Mouse (Mus musculus) hindbrain, postnatal 0 days (tissue): ENCODE data around the gene Hs6st1. TPM values are rescaled to one million over a fixed set of nuclear protein-coding genes. Genes with fewer than 3 reads are reported as not detected.

ENCODE experiments used
- ATAC-seq: fragments of 200-750 bp; cut with Nextera tagmentation; 2 replicates; pipeline ENCODE4 v1.8.0; 2017; ENCODE audit warnings: mild to moderate bottlenecking, moderate TSS enrichment, moderate library complexity
- DNase-seq: peaks from one replicate; pipeline ENCODE4 v3.0.0-alpha.2; 2015; ENCODE audit warnings: low spot score
- H3K27ac ChIP-seq: fragments of 300-500 bp; sonication (generic); 2 replicates; pipeline ENCODE4 v1.5.1; 2014; ENCODE audit warnings: mild to moderate bottlenecking
- H3K27me3 ChIP-seq: fragments of 300-500 bp; sonication (generic); 2 replicates; pipeline ENCODE4 v1.6.1; 2014; ENCODE audit warnings: low read length, mixed read lengths; ENCODE audit not compliant: insufficient read depth
- H3K36me3 ChIP-seq: fragments of 300-500 bp; sonication (generic); 2 replicates; pipeline ENCODE4 v1.6.1; 2014; ENCODE audit warnings: low read length, mixed read lengths; ENCODE audit not compliant: insufficient read depth
- H3K4me1 ChIP-seq: fragments of 300-500 bp; sonication (generic); 2 replicates; pipeline ENCODE4 v1.6.1; 2014; ENCODE audit warnings: antibody characterized with exemption, low read length, mixed read lengths; ENCODE audit not compliant: insufficient read depth
- H3K4me2 ChIP-seq: fragments of 300-500 bp; sonication (generic); 2 replicates; pipeline ENCODE4 v1.6.1; 2014; ENCODE audit warnings: low read depth, mild to moderate bottlenecking, low read length, moderate library complexity, mixed read lengths
- H3K4me3 ChIP-seq: fragments of 300-500 bp; sonication (generic); 2 replicates; pipeline ENCODE4 v1.5.1; 2014; ENCODE audit warnings: low read length
- H3K9ac ChIP-seq: fragments of 300-500 bp; sonication (generic); replicated peaks from 2 replicates; pipeline ENCODE4 v1.6.1; 2014; ENCODE audit warnings: mild to moderate bottlenecking, low read length, moderate library complexity, mixed read lengths
- H3K9me3 ChIP-seq: fragments of 300-500 bp; sonication (generic); 2 replicates; pipeline ENCODE4 v1.6.1; 2016; ENCODE audit warnings: low read length, mixed read lengths
- CTCF ChIP-seq: IDR thresholded peaks from 2 replicates; pipeline ENCODE4 v1.5.1; 2016; ENCODE audit warnings: antibody characterized with exemption, control low read depth, low read depth
- WGBS: fragments of 180-500 bp; shearing (Covaris S2); extraction: QIAGEN DNeasy Blood & Tissue Kit; methylation state at CpG from one replicate; pipeline ENCODE4 v1.1.7; 2014; 5-methylcytosine and 5-hydroxymethylcytosine counted together
- polyA plus RNA-seq: library from polyadenylated mRNA; unstranded; fragments of >200 nt; fragmentation: Nextera tagmentation; extraction: Ambion mirVana; gene quantifications from 2 replicates; pipeline ENCODE4 v1.2.1, GENCODE M21; 2015
- total RNA-seq: library from RNA; depleted of rRNA; stranded (reverse); fragments of >200 nt; gene quantifications from 2 replicates; pipeline ENCODE4 v1.2.3, GENCODE M21; 2014

Gene Hs6st1
- total and polyA plus RNA-seq, 2 experiments from 2014 or later: 19.0 to 107 TPM

DNA sequence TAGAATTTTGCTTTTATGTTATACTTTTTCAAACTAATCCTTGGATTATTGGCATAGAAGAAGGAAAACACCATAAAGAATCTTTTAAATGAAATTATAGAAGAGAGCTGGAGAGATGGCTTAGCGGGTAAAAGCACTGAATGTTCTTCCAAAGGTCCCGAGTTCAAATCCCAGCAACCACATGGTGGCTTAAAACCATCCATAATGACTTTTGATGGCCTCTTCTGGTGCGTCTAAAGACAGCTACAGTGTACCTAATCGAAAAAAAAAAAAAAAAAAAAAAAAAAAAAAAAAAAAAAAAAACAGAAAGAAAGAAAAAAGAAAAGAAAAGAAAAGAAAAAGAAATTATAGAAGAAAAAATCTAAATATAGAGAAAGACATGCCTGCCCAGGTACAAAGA is 23.9 kb upstream of the Hs6st1 start:
- H3K4me2 ChIP-seq: no peak overlapping the region
- H3K36me3 ChIP-seq: no peaks in the 10 kb centered on the region
- ATAC-seq (no peak), DNase-seq (no peak)
- no peak overlapping the region for H3K9ac ChIP-seq
- no peak overlapping the region for H3K27ac ChIP-seq
- 92% methylated on average over 4 of the region's 4 CpGs for WGBS
- H3K9me3 ChIP-seq: peaks cover 4% of the 10 kb centered on the region; the same call in 1 of the 2 replicates
- no peaks in the 10 kb centered on the region for H3K4me1 ChIP-seq
- no peak for TF ChIP-seq CTCF
- no peaks in the 10 kb centered on the region for H3K27me3 ChIP-seq
- H3K4me3 ChIP-seq: no peak overlapping the region

DNA sequence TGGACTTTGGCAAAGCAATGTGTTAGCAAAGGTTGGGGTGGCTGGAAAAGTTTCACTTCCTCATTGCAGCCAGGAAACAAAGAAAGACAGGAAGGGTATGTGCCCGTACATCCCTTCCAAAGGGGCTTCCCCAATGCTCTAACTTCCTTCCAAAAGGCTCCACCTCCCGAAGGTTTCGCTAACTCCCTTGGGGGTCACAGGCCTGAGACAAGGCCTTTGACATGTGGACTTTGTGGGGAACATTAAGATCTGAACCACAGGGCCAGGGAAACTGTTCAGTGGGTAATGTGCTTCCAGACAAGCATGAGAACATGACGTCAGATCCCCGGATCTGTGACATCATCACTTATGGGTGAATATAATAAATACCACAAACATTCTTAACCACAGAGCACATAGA is 15.5 kb upstream of the Hs6st1 start:
- no peak for ATAC-seq
- H3K36me3 ChIP-seq: no peaks in the 10 kb centered on the region
- no peak overlapping the region for H3K4me3 ChIP-seq

DNA sequence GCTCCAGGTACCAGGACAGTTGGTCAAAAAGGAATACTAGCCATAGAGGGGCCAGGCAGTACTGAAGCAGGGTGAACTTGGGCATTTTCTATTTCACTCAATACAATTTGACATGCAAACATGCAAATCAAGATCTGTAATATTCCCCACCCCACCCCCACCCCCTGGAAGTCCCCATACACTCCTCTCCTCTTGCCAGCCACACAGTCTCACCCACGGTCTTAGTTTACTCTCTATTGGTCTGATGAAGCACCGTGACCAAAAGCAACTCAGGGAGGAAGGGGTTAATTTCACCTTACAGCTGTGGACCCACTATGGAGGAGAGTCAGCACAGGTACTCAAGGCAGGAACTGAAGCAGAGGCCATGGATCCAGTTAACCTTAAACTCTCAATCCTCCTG is 14.6 kb upstream of the Hs6st1 start:
- DNase-seq (no peak), ATAC-seq (no peak)
- no peak overlapping the region for H3K27ac ChIP-seq
- no peaks in the 10 kb centered on the region for H3K9me3 ChIP-seq
- no peaks in the 10 kb centered on the region for H3K4me1 ChIP-seq
- no peak overlapping the region for H3K4me3 ChIP-seq
- no peak overlapping the region for H3K4me2 ChIP-seq
- no peak overlapping the region for H3K9ac ChIP-seq
- H3K27me3 ChIP-seq: no peaks in the 10 kb centered on the region
- TF ChIP-seq CTCF: no peak
- 97% methylated on average over 2 of the region's 2 CpGs for WGBS
- no peaks in the 10 kb centered on the region for H3K36me3 ChIP-seq

More for the DNA sequence above, 15.5 kb upstream of the Hs6st1 start:
- TF ChIP-seq CTCF: no peak
- Histone ChIP-seq H3K4me2 (no peak overlapping the region), H3K9ac (no peak overlapping the region), H3K9me3 (no peaks in the 10 kb centered on the region), H3K27me3 (no peaks in the 10 kb centered on the region), H3K4me1 (no peaks in the 10 kb centered on the region), H3K27ac (no peak overlapping the region)
- DNase-seq: no peak
- WGBS: 92% methylated on average over 5 of the region's 5 CpGs

DNA sequence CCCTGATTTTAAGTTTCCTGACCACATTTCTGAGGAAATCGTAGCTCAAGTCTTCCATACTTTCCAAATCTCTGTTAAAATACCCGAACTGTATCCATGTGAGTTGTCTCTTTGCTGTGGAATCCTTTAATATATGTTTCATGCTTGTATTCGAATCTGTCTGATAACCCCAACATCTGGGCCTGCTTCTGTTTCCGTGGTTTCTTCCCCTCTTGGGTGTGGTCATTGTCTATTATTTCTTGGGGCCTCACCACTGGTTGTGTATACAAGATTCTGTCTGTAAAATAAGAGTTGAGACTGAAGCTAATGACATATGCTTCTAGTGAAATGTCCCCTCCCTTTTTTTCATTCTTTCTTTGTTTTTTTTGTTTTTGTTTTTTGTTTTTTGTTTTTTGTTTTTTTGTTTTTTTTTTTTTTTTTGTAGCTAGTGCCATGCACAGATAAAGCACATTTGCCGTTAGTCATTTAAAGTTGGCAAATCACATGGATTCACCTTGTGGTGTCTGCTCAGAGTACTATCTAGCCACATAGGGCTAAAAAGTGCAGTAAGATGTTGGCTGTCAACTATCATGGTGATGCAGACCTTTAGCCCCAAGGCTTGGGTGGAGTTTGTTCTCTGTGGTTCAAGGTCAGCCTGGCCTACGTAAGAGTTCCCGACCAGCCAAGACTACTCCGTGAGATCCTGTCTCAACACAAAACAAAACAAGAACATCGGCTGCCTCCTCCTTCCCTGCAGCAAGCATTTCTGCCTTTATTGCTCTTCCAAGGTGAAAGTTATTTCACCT is 13.8 kb upstream of the Hs6st1 start:
- Histone ChIP-seq H3K36me3 (no peaks in the 10 kb centered on the region), H3K4me2 (no peak overlapping the region), H3K9ac (no peak overlapping the region), H3K4me3 (no peak overlapping the region), H3K9me3 (no peaks in the 10 kb centered on the region), H3K27ac (no peak overlapping the region), H3K27me3 (no peaks in the 10 kb centered on the region), H3K4me1 (no peaks in the 10 kb centered on the region)
- TF ChIP-seq CTCF: no peak
- no peak for DNase-seq
- 88% methylated on average over 9 of the region's 9 CpGs for WGBS
- no peak for ATAC-seq

DNA sequence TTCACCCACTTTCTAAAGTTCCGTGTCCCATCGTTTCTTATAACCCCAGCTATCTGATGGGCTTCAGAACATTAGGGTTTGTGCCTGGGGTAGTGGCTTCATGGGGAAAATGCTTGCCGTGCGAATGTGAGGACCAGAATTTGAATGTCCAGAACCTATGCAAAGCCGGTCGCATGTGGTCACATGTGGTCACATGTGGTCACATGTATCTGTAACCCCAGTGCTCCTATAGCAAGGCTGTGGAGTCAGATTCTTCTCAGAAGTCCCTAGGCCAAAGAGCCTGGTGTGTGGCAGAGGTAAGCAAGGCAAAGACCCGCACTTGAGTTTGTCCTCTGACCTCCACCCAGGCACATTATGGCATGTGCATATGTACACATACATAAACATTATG is 13.2 kb upstream of the Hs6st1 start:
- DNase-seq: no peak
- ATAC-seq: no peak
- Histone ChIP-seq H3K9ac (no peak overlapping the region), H3K27me3 (no peaks in the 10 kb centered on the region), H3K4me1 (no peaks in the 10 kb centered on the region), H3K4me3 (no peak overlapping the region), H3K4me2 (no peak overlapping the region), H3K36me3 (no peaks in the 10 kb centered on the region), H3K9me3 (no peaks in the 10 kb centered on the region), H3K27ac (no peak overlapping the region)
- TF ChIP-seq CTCF: no peak
- 95% methylated on average over 7 of the region's 7 CpGs for WGBS

DNA sequence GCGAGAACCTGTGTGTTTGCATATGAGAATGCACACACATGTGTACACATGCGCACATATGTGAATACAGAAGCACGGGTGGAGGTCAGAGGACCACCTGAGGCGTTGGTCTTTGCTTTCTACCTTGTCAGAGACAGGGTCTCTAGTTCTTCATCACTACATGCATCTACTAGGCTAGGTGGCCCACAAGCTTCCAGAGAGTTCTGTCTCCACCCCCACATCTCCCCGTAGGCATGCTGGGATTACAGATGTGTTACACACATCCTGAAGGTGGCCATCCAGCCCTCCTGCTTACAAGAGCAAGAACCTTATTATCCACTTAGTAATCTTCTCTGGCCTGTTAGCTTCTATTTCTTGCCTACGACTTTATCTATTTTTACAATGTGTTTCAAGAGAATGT is 8.8 kb upstream of the Hs6st1 start:
- no peak for ATAC-seq
- WGBS: 87% methylated on average over 6 of the region's 6 CpGs
- no peaks in the 10 kb centered on the region for H3K9me3 ChIP-seq
- H3K27ac ChIP-seq: no peak overlapping the region
- DNase-seq: no peak
- H3K4me2 ChIP-seq: no peak overlapping the region
- H3K27me3 ChIP-seq: no peaks in the 10 kb centered on the region
- H3K4me1 ChIP-seq: peaks cover 3% of the 10 kb centered on the region; the same call in 1 of the 2 replicates
- H3K9ac ChIP-seq: no peak overlapping the region
- no peak for TF ChIP-seq CTCF
- no peak overlapping the region for H3K4me3 ChIP-seq
- no peaks in the 10 kb centered on the region for H3K36me3 ChIP-seq
